Mouse (Mus musculus) megakaryocyte, embryonic 14.5 days (primary cell): ENCODE results near the gene Cavin4. TPM values are rescaled to one million over a fixed set of nuclear protein-coding genes. Genes with fewer than 3 reads are reported as not detected.

ENCODE experiments used
- H3K27me3 ChIP-seq: replicated peaks from 2 replicates; pipeline ENCODE3; 2012; ENCODE audit warnings: inconsistent platforms
- H3K36me3 ChIP-seq: replicated peaks from 2 replicates; pipeline ENCODE3; 2012; ENCODE audit warnings: low read length, inconsistent platforms, mixed read lengths
- H3K4me1 ChIP-seq: 2 replicates; pipeline ENCODE4 v1.6.1; 2012; ENCODE audit warnings: inconsistent platforms
- H3K4me3 ChIP-seq: replicated peaks from 2 replicates; pipeline ENCODE3; 2012; ENCODE audit warnings: moderate library complexity, mild to moderate bottlenecking, inconsistent platforms
- H3K9me3 ChIP-seq: 2 replicates; pipeline ENCODE4 v1.6.1; 2012; ENCODE audit warnings: inconsistent platforms
- FLI1 ChIP-seq: IDR thresholded peaks from 2 replicates; pipeline ENCODE4 v1.6.1; 2012; ENCODE audit warnings: low read length, inconsistent platforms, mixed read lengths
- GATA1 ChIP-seq: IDR thresholded peaks from 3 replicates; pipeline ENCODE4 v1.6.1; 2012; ENCODE audit warnings: mixed read lengths, low read length, inconsistent platforms, borderline replicate concordance
- polyA plus RNA-seq: library from polyadenylated mRNA; stranded (reverse); fragments of >175 nt; gene quantifications from 2 replicates; pipeline ENCODE4 v1.2.3, GENCODE M21; 2012; ENCODE audit warnings: low replicate concordance; ENCODE audit not compliant: insufficient read depth

Gene Cavin4
- polyA plus RNA-seq, 1 experiment = not detected

DNA sequence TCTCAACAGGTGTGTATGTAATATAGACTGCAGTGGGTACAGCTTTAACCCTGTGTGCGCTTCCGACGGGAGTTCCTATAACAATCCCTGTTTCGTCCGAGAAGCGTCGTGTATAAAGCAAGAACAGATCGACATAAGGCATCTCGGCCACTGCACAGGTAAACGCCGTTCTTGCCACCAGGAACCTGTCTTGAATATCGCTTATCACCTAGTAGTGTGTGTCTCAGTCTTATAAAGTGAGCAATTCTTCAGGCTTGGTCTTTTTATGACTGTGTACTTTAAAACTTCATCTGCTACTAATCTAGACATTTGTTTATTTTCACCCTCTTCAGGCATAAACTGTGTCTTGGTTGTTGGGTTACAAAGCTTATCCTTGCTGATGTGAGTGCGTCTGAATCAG, 26.5 kb upstream of the Cavin4 start:
- H3K36me3 ChIP-seq = no peaks in the 10 kb centered on the region

GRCm38 (mm10) chr4:48638132-48638531, 25.2 kb upstream of the Cavin4 start:
- Histone ChIP-seq H3K27me3 (no peaks in the 10 kb centered on the region), H3K36me3 (no peaks in the 10 kb centered on the region), H3K4me3 (no peak overlapping the region), H3K4me1 (no peaks in the 10 kb centered on the region), H3K9me3 (peaks cover 4% of the 10 kb centered on the region; the same call in 1 of the 2 replicates)
- no peak for TF ChIP-seq GATA1
- no peak for TF ChIP-seq FLI1

More for the DNA sequence above, 26.5 kb upstream of the Cavin4 start:
- Histone ChIP-seq H3K4me1 (no peaks in the 10 kb centered on the region), H3K9me3 (peaks cover 4% of the 10 kb centered on the region; the same call in 1 of the 2 replicates), H3K4me3 (no peak overlapping the region), H3K27me3 (no peaks in the 10 kb centered on the region)
- TF ChIP-seq FLI1 = no peak
- TF ChIP-seq GATA1 = no peak

- TF ChIP-seq GATA1 (no peak), FLI1 (no peak)
- no peak overlapping the region for H3K4me3 ChIP-seq
- H3K9me3 ChIP-seq = peaks cover 8% of the 10 kb centered on the region; the same call in 1 of the 2 replicates
- H3K36me3 ChIP-seq = no peaks in the 10 kb centered on the region
- H3K27me3 ChIP-seq = no peaks in the 10 kb centered on the region
- H3K4me1 ChIP-seq = no peaks in the 10 kb centered on the region
Measured at GRCm38 (mm10) chr4:48639503-48639902, 23.8 kb upstream of the Cavin4 start.

- Histone ChIP-seq H3K4me1 (no peaks in the 10 kb centered on the region), H3K36me3 (no peaks in the 10 kb centered on the region), H3K9me3 (peaks cover 24% of the 10 kb centered on the region), H3K4me3 (no peak overlapping the region), H3K27me3 (no peaks in the 10 kb centered on the region)
- TF ChIP-seq FLI1 (no peak), GATA1 (no peak)
Measured at GRCm38 (mm10) chr4:48643801-48644200, 19.5 kb upstream of the Cavin4 start.

DNA sequence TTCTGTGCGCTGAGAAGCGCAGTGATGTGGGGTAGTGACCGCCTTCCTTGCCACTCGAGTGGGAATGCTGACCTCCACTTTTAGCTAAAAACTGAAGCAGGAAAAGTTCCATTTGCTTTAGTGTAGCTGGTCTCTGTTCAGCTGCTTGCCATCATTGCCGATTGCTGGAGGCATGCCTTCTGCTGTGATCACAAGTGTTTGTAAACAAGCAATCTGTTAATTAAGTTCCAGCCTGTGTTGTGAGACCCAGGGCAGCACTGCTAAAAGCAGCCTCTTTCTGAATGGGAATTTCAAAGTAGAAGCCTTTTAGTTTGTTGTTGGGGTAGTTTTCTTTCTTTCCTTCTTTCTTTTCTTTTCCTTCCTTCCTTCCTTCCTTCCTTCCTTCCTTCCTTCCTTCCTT, 17.2 kb upstream of the Cavin4 start:
- H3K36me3 ChIP-seq = no peaks in the 10 kb centered on the region
- no peaks in the 10 kb centered on the region for H3K4me1 ChIP-seq
- TF ChIP-seq FLI1 = no peak
- TF ChIP-seq GATA1 = no peak
- peaks cover 24% of the 10 kb centered on the region for H3K9me3 ChIP-seq
- H3K27me3 ChIP-seq = no peaks in the 10 kb centered on the region
- H3K4me3 ChIP-seq = no peak overlapping the region

- H3K36me3 ChIP-seq = no peaks in the 10 kb centered on the region
Measured at GRCm38 (mm10) chr4:48650617-48651360, 12.5 kb upstream of the Cavin4 start.

GRCm38 (mm10) chr4:48654118-48654517, 9.2 kb upstream of the Cavin4 start:
- H3K36me3 ChIP-seq = no peaks in the 10 kb centered on the region
- H3K27me3 ChIP-seq = no peaks in the 10 kb centered on the region
- no peak for TF ChIP-seq FLI1
- no peak for TF ChIP-seq GATA1
- H3K4me1 ChIP-seq = no peaks in the 10 kb centered on the region
- no peak overlapping the region for H3K4me3 ChIP-seq
- H3K9me3 ChIP-seq = peaks cover 4% of the 10 kb centered on the region; the same call in 1 of the 2 replicates

More at GRCm38 (mm10) chr4:48650617-48651360, 12.5 kb upstream of the Cavin4 start:
- Histone ChIP-seq H3K4me3 (no peak overlapping the region), H3K4me1 (no peaks in the 10 kb centered on the region), H3K9me3 (peaks cover 15% of the 10 kb centered on the region), H3K27me3 (no peaks in the 10 kb centered on the region)
- no peak for TF ChIP-seq FLI1
- TF ChIP-seq GATA1 = no peak

DNA sequence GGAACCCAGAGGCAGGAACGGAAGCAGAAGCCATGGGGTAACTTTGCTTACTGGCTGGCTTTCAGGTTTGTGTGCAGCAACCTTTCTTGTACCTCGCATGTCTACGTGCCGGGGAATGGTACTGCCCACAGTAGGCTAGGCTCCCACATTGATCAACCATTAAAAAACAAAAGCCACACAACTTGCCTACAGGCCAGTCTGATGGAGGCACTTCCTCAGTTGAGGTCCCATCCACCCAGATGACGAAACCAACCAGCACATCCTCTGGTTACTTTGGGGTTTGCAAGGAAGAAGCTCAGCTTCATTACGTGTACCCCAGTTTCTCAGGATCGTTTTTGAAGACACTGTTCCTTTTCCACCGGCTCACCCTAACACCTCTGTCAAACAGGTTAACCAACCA, 6.8 kb upstream of the Cavin4 start:
- no peaks in the 10 kb centered on the region for H3K27me3 ChIP-seq
- no peaks in the 10 kb centered on the region for H3K36me3 ChIP-seq
- TF ChIP-seq FLI1 (no peak), GATA1 (no peak)
- H3K9me3 ChIP-seq = peaks cover 9% of the 10 kb centered on the region; the same call in 1 of the 2 replicates
- H3K4me1 ChIP-seq = no peaks in the 10 kb centered on the region
- no peak overlapping the region for H3K4me3 ChIP-seq

- H3K4me3 ChIP-seq = no peak overlapping the region
- no peaks in the 10 kb centered on the region for H3K4me1 ChIP-seq
- TF ChIP-seq GATA1 = no peak
- no peak for TF ChIP-seq FLI1
- peaks cover 16% of the 10 kb centered on the region; the same call in 1 of the 2 replicates for H3K9me3 ChIP-seq
- H3K36me3 ChIP-seq = no peaks in the 10 kb centered on the region
- no peaks in the 10 kb centered on the region for H3K27me3 ChIP-seq
Measured at GRCm38 (mm10) chr4:48660144-48660543, 3.2 kb upstream of the Cavin4 start.
